Mouse (Mus musculus) adrenal gland, adult 8-10 months (tissue): ENCODE measurements around the gene Arcn1. TPM values are rescaled to one million over a fixed set of nuclear protein-coding genes. Genes with fewer than 3 reads are reported as not detected.

Experiments
- DNase-seq: peaks from one replicate; pipeline ENCODE4 v3.0.0; 2022
- total RNA-seq, 4 experiments: library from RNA; stranded (reverse); gene quantifications; 2 replicates each; pipeline ENCODE4 v1.2.4; 2022

Arcn1 gene
- total RNA-seq, 4 experiments from 2014 or later = 172 to 185 (median 176) TPM

GRCm38 (mm10) chr9:44719632-44720357, 47.9 kb downstream of the Arcn1 start:
- DNase-seq = no peak

- no peak for DNase-seq
Measured at GRCm38 (mm10) chr9:44718937-44719631, 48.6 kb downstream of the Arcn1 start.

GRCm38 (mm10) chr9:44717822-44718242, 49.8 kb downstream of the Arcn1 start:
- DNase-seq = peak; percentile 28

- DNase-seq = no peak
Measured at GRCm38 (mm10) chr9:44716997-44717821, 50.4 kb downstream of the Arcn1 start.

- no peak for DNase-seq
Measured at GRCm38 (mm10) chr9:44715705-44716362, 51.8 kb downstream of the Arcn1 start.

GRCm38 (mm10) chr9:44715109-44715508, 52.5 kb downstream of the Arcn1 start:
- DNase-seq = no peak

- no peak for DNase-seq
Measured at GRCm38 (mm10) chr9:44713574-44713973, 54.1 kb downstream of the Arcn1 start.

GRCm38 (mm10) chr9:44713080-44713479, 54.6 kb downstream of the Arcn1 start:
- no peak for DNase-seq

GRCm38 (mm10) chr9:44711602-44712001, 56.0 kb downstream of the Arcn1 start:
- DNase-seq = no peak

- no peak for DNase-seq
Measured at GRCm38 (mm10) chr9:44710213-44710612, 57.4 kb downstream of the Arcn1 start.

GRCm38 (mm10) chr9:44709600-44709999, 58.0 kb downstream of the Arcn1 start:
- no peak for DNase-seq

- DNase-seq = peak; percentile 73
Measured at GRCm38 (mm10) chr9:44708925-44709324, 58.7 kb downstream of the Arcn1 start.

- DNase-seq = peak; percentile 71
Measured at GRCm38 (mm10) chr9:44708429-44708765, 59.2 kb downstream of the Arcn1 start.

GRCm38 (mm10) chr9:44707749-44708428, 59.8 kb downstream of the Arcn1 start:
- no peak for DNase-seq

- DNase-seq = no peak
Measured at GRCm38 (mm10) chr9:44699730-44700129, 67.9 kb downstream of the Arcn1 start.

- DNase-seq = no peak
Measured at GRCm38 (mm10) chr9:44699196-44699595, 68.4 kb downstream of the Arcn1 start.

GRCm38 (mm10) chr9:44697866-44698265, 69.8 kb downstream of the Arcn1 start:
- no peak for DNase-seq

- no peak for DNase-seq
Measured at GRCm38 (mm10) chr9:44693071-44693470, 74.6 kb downstream of the Arcn1 start.

- DNase-seq = peak; percentile 77
Measured at GRCm38 (mm10) chr9:44691671-44692520, 75.7 kb downstream of the Arcn1 start.
